Mouse (Mus musculus) lung, postnatal 4 days (tissue): ENCODE results near the gene C330007P06Rik.
"Not testable (repeated sequence)": the region's sequence is repeated elsewhere in the genome, so short reads cannot be mapped to it uniquely, and the experiment has no call there.

Experiments
- DNase-seq, 2 experiments: peaks; one replicate each; pipeline ENCODE4 v3.0.0; 2021

Gene C330007P06Rik

GRCm38 (mm10) chrX:36796734-36797133, 77.2 kb downstream of the C330007P06Rik start:
- DNase-seq: not testable (repeated sequence)

DNA sequence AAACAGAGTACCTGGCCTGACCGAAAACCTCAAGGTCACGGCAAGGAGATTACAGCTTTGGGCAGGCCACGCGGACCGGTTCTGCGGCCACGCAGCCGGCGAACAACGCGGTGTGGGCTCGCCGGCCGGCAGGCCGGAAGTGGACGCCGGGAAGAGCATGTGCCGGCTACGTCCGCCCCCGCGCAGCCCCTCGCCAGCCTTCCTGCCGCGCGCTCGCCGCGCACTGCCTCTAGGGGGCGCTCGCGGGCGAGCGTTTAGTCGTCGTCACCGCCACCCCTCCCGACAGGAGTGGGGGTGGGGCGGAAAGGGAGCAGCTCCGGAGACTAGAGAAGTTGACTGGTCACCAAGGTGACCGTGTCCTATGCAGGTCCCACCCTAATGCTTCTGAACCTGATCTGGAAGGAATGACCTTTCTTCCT, 77.7 kb downstream of the C330007P06Rik start:
- DNase-seq: peak; percentile 90 to 91

GRCm38 (mm10) chrX:36795424-36796162, 78.3 kb downstream of the C330007P06Rik start, which contains the start of gene Slc25a5:
Gene Slc25a5 (plus strand): TSS chrX:36795651.
- DNase-seq: peak; percentile 90 to 95

- DNase-seq: no peak
These were observed 79.3 kb downstream of the C330007P06Rik start for GRCm38 (mm10) chrX:36794571-36794970.

GRCm38 (mm10) chrX:36789360-36789759, 84.6 kb downstream of the C330007P06Rik start:
- DNase-seq: no peak

- no peak for DNase-seq
These were observed 96.2 kb downstream of the C330007P06Rik start for GRCm38 (mm10) chrX:36777694-36778093.

GRCm38 (mm10) chrX:36775520-36775919, 98.4 kb downstream of the C330007P06Rik start:
- no peak for DNase-seq
